Mouse (Mus musculus) kidney, adult 2 months (tissue): ENCODE data around the gene Samhd1.

Source experiments
- CTCF ChIP-seq: fragments of 200-500 bp; conservative IDR thresholded peaks from 2 replicates; pipeline ENCODE4 v1.5.1; 2011; ENCODE audit warnings: low read depth, mild to moderate bottlenecking, control low read depth, low read length, moderate library complexity, mixed read lengths; ENCODE audit not compliant: insufficient read depth, insufficient read length
- POLR2A ChIP-seq: fragments of 200-500 bp; IDR thresholded peaks from one replicate; pipeline ENCODE4 v1.6.1; 2011; ENCODE audit warnings: low read depth, low read length, control low read depth

GRCm38 (mm10) chr2:157101650-157102049, 33.4 kb downstream of the Samhd1 start:
- TF ChIP-seq CTCF (no peak), POLR2A (no peak)
